Mouse (Mus musculus) embryo, embryonic 11.5 days (tissue): ENCODE results near the gene Arhgef6.

ENCODE experiments used
- DNase-seq: peaks from one replicate; pipeline ENCODE4 v3.0.0-alpha.2; 2012; ENCODE audit warnings: low read depth, low spot score

The Arhgef6 gene

GRCm38 (mm10) chrX:57338371-57339211, at the start of gene Arhgef6:
Gene Arhgef6 (minus strand): TSS chrX:57338729.
- DNase-seq, result no peak

DNA sequence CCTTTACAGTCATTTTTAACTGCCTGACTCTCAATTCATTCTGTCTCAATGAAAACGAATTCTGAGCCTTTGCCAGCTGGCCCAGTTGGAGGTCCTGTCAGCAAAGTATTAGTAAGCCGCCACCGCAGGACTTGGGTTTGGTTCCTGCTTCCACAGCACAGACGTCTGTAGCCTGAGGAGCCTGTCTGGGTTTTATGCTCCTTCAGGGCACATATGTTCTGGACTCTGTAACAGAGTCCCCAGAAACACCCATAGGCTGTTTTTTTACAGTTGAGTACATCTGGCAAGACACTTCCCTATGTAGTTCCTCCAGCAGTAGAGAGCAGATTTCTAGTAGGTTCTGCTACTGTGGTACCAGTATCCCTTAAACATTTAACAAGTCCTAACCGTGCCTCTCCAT, 42.4 kb upstream of the Arhgef6 start:
- DNase-seq, result no peak

DNA sequence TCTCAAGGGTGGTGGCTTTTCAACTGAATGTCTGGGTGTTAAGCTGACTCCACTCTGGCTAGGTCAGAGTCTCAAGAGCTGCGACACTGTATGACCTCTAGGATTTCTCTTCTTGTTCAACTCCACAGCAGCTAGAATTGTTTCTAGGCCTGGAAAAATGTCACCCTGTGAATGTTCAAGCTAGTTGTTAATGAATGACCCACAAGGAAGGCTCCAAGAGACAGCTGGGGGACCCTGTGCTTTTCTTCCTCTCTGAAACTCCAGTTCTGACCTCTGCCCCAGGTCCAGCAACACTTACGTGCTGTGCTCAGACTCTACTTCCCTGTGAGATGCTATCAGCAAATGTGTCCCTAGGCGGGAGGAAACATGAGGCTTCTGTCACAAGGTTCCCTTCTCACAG, 40.0 kb upstream of the Arhgef6 start:
- DNase-seq, result no peak

DNA sequence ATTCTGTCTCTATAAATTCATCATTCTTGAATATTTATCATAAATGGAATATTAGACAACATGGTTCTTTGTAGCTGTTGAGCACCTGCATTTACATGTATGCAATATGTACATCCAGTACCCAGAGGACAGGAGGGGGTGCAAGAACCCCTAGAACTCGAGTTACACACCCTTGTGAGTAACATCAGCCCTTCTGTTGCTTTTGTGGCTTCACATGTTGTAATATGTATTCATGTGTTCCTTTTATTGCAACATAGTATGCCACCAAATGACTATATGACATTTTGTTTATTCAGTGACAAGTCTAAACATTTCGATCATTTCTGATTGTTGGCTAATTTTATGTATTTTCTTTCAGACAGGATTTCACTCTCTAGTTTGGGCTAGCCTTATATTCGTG, 38.6 kb upstream of the Arhgef6 start:
- no peak for DNase-seq

- no peak for DNase-seq
Observed at GRCm38 (mm10) chrX:57374029-57374428, 35.5 kb upstream of the Arhgef6 start.

DNA sequence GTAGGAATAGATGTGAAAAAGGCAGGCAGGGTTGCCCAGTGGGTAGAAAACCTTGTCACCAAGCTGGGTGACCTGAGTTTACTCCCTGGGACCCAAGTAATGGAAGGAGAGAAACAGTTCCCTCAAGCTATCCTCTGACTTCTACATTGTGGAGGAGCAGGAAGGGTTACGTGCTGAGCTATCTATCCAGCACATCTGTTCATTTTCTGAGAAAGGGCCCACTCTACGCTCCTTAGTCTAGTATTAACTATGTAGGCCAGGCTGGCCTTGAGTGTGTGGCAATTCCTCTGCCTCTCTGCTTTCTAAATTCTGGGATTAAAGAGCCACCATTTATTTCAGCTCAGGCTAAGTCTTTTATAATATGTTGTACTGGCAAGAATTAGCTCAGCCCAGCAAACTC, 35.0 kb upstream of the Arhgef6 start:
- no peak for DNase-seq

DNA sequence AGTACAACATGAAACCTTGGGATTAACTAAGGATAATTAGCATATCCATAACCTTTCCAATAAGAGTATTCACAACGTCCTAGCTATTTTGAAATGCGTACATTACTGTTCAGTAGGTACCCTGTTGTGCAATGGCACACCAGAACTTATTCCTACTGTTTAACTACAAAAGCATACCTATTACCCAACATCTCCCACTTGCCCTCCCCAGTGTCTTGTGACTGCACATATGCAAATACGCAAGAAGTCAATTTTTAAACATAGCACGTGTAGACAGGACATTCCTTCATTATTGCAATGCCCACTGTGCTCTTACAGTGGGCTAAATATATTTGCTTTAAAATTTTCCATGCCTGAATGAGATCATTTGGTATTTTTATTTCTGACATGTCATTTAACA, 34.4 kb upstream of the Arhgef6 start:
- no peak for DNase-seq

DNA sequence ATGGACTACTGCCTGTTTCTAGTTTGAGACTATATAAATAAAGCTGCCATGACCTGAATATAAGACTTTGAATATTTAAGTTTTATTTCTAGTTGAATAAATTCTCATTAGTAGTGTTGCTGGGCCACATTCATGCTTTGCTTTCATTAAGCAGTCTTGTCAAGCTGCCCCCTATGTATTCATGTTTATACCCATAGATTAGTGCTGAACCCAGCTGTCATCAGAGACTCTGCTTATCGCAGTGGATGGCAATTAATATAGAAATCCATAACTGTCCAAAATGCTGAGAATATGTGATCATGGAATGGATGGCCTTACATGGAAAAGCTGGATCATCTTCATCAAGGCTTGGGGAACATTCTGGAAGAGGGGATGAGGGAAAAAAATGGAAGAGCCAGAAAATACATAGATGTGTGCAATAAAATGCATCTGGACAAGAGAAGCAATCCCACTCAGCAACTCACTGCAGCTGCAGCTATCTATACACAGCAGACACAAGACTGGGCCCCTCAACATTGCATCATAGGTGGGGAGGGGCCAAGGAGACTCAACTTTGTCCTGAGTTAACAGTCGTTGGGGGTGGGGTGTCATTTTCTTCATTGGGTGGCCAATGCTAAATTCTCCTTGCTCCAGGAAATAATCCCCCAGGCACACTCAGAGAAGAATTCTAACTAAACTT, 26.5 kb upstream of the Arhgef6 start:
- DNase-seq, result no peak

DNA sequence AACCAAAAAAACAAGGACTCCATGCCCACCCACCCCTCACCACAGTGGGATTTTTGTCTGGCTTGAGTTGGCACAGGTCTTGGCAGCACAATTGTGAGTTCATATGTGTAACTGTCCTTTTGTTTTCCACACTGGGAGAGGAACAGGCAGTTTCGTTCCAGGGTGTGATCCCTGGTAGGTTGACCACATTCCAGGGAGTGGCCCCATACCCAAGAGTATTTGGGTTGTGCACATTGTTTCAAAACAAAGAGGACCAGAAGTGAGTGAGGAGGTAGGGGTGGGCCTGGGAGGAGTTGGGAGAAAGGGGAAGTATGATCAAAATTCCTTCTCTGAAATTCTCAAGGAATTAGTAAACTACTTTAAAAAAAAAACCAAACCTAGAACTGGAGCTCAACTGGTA, 20.8 kb upstream of the Arhgef6 start:
- no peak for DNase-seq

DNA sequence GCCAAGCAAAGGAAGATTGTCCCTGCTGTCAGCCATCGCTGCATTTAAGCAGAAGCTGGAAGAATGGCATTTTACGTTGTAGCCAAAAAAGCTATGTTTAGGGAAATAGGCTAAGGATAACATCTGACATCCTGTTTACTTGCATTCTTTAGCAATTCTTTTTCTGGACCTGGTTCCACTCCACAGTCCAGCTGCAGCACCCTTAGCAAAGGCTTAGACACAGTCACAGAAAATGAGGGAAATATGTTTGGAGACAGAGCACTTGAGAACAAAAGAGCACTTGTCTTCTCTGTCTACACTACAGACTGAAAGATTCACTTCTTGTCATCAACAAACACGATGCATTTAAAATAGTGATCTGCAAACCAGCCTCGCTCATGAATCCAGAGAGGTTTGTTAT, 691 bp upstream of the Arhgef6 start:
- DNase-seq, result no peak

DNA sequence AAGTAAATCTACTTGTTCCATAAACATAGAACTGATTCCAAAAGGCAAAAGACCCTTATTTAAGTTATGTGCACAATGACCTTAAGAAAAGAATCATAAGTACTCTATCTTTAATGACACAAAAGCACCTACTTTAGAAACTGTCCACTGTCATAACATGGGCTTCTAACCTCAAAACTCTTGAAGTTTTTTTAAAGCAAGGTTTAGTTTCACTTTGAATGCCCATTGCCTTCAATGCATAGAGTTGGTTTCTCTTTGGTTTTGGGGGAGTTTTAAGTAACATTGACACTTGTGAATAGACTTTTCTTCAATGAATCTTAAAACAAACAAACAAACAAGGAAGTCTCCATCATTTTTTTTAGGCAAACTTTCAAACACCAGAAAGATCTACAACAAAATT, 947 bp downstream of the Arhgef6 start:
- DNase-seq, result no peak

DNA sequence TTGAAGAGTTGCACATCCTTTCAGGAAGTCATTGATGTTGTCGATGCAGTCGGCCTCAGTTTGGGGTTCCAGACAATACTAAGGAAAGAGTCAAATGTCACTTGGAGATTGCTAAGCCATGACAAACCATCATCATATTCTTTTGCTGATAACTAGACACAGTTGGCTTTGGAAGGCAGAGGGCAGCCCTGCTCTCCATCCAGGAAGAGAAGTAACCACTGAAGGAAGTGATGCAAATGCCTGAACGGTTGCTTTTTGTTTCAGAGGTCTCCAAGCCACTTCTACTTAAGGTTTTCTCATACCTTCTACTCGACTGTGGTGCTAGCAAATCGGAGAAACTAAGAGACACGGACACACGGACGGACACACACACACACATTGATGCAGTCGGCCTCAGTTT, 1.6 kb downstream of the Arhgef6 start:
- no peak for DNase-seq

- DNase-seq, result no peak
Observed at GRCm38 (mm10) chrX:57335313-57335712, 3.2 kb downstream of the Arhgef6 start.

DNA sequence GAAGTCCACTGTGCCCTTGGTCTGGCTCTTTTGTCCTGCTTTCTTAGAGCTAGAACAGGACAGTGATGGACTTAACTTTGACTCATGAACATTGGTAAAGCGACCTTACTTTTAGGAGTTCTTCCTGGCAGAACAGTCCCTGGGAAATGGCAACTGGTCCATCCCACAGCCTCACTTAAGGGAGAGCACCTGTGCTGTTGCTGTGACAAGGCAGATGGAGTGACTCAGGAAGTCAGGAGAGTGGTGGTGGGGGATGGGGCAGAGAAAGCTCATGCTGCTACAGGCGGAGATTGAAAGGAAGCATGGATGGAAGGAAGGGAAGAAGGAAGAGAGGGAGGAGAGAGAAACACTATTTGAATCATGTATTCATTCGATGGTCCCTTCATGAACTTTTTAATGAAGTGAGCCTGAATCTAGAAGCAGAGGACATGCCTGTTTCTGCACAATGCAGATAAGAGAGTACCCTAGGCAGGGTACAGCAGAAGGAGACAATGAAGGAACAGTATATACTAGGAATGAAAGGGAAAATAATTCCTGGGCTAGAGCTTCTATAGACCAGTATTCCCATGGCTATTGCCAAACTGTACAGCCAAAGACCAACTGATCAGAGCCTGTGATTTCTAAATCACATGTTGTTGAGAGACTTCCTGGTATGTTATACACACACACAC, 10.7 kb downstream of the Arhgef6 start:
- DNase-seq, result no peak

DNA sequence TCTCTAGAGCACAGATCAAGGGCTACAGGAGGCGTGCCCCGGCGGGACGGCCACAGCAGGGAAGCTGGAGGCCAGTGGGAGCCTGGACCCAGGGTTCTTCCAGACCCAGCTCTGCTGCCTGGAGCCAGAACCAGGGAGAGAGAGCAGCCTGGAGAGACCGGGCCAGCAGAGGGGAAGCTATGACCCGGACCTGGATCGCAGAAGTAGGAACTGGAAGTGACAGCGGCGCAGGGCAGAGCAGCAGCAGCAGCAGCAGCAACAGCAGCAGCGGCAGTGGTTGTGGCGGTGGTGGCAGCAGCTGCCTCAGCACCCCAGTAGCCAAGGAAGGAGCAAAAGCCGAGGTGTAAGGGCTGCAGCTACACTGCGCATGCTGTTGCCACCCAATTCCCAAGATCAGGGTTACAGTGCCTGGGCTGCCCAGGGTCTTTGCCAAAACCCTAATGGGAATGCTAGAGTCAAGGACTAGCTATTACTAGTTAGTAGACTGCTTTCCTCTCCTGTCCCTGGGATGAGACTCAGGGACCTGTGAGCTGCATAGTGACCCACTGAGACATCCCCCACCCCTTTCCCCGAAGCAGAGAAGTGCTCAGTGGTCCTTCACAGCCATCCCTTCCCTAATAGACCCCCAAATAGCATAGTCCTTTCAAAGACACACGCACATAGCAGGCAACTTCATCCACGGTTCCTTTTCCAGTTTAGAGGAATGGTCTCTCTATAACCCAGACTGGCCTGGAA, 11.9 kb downstream of the Arhgef6 start:
- no peak for DNase-seq

GRCm38 (mm10) chrX:57325861-57326461, 12.6 kb downstream of the Arhgef6 start:
- no peak for DNase-seq

- DNase-seq, result no peak
Observed at GRCm38 (mm10) chrX:57324891-57325290, 13.6 kb downstream of the Arhgef6 start.

DNA sequence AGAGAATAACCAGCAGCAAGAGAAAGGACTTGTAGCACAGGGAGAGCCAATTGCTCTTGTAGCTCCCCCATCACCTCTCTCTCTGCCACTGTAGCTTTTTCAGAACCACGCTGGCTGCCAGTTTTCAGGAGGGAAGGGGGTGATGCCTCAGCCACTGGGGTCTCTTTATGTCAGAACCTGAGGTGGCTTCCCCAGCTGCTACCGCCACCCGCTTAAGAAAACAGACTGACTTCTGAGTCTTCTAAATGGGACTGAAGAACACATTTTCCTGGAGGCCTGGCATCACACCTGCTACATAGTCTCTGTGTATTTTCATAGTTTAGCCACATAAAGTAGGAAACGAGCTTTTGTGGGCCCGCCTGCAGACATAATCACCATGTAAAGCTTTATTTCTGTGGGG, 26.5 kb downstream of the Arhgef6 start:
- DNase-seq, result no peak

DNA sequence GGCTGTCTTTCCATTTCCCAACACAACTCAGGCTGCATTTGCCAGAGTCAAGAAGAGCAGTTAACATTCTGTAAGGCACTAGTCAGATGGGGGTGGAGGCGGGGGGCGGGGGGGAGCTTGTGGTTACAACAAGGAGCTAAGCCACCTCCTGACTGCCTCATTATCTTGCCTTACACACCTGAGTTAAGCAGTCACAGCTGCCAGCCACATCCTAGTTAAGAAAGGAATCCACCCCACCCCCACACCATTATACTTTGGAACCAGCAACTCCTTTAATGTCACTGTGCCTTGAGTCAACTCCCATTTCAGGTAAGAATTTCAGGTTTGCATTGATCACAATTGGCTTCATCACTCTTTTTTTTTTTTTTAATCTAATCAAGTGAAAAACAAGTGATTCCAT, 28.5 kb downstream of the Arhgef6 start:
- DNase-seq, result no peak

DNA sequence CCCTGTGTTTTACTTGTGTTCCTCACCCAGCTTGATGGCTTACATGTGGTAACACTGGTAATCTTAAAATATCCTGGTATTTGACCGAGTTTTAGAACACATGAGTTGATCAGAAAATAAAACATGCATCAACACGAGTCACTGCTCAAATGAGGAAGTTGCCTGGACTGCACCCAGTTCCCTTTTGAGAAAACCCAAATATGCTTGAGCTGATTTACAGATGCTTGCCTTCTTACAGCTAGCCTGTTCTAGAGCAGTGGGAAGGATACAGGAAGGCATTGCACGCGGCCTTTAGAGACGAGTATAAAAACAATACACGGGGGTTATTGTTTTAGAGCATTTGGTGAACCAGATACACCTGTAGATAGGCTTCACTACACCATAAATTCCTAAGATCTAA, 31.8 kb downstream of the Arhgef6 start:
- no peak for DNase-seq

GRCm38 (mm10) chrX:57304784-57305287, 33.7 kb downstream of the Arhgef6 start:
- DNase-seq, result no peak
